Mouse (Mus musculus): ENCODE measurements at regions not wholly inside any gene's neighbourhood (a gene's known extent, or its start where the extent isn't known, plus 50 kb on each side); places are given as distances from the start of the nearest gene placed in this dataset.

GRCm38 (mm10) chr3:150610681-150611101, 827.0 kb upstream of the Adgrl4 start:
- TF ChIP-seq CTCF (IDR thresholded peaks at IDR 0.05; ENCODE audit: insufficient read depth, low read depth, low read length): no peak
- no peak for TF ChIP-seq POLR2A (IDR thresholded peaks at IDR 0.05; ENCODE audit: insufficient read depth, low read depth, low read length)
